14 mouse cellular contexts compared by ENCODE assay signal in the genomic region with DNA sequence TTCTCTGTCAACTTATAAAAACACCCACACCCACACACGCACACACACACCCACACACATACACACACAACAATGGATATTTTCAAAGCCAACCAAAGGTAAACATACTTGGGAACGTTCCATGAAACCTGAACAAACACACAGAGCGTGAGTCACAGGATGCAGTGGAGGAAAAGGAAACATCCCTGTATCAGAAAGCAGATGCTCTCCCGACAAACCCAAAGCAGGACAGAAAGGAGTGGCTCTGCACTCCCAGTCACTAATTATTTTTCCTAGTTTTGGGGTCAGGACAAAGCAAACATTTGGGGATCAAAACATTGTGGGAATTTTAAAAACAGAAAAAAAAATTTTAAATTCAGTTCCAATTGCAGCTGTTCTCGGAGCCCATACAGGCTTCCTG. TPM values are rescaled to one million over a fixed set of nuclear protein-coding genes. Genes with fewer than 3 reads are reported as not detected.
DNase-seq lines count a peak whose midpoint lies in the region; ATAC-seq and TF ChIP-seq lines count a peak whose summit lies in the region.
"Had no signal": no experiment of that assay in that cellular context is flagged by ENCODE, and none has a peak within 500 bp of the region (broad histone marks: within the 10 kb centered on the region; RNA-seq: fewer than 3 reads in every experiment).

No protein-coding gene starts in this region.

- H3K4me3 ChIP-seq in embryonic facial prominence, embryonic 12.5 days: no peak overlapping the region
- no peak overlapping the region for H3K4me3 ChIP-seq in embryonic facial prominence, embryonic 10.5 days
- H3K4me3 ChIP-seq in kidney, embryonic 14.5 days (ENCODE audit: low read length): no peak overlapping the region
- H3K4me3 ChIP-seq in midbrain, embryonic 11.5 days (ENCODE audit: low read depth, low read length): no peak overlapping the region
- H3K4me3 ChIP-seq in midbrain, embryonic 16.5 days (ENCODE audit: low read depth, low read length): no peak overlapping the region
- no peak overlapping the region for H3K4me3 ChIP-seq in stomach, postnatal 0 days (ENCODE audit: low read depth, low read length)
- H3K4me3 ChIP-seq: limb, embryonic 12.5 days; midbrain, embryonic 12.5 days; neural tube, embryonic 12.5 days had no signal

- H3K4me1 ChIP-seq in embryonic facial prominence, embryonic 12.5 days: no peaks in the 10 kb centered on the region
- no peaks in the 10 kb centered on the region for H3K4me1 ChIP-seq in embryonic facial prominence, embryonic 10.5 days
- no peaks in the 10 kb centered on the region for H3K4me1 ChIP-seq in kidney, embryonic 14.5 days (ENCODE audit: control insufficient read depth, insufficient read depth, low read length)
- no peaks in the 10 kb centered on the region for H3K4me1 ChIP-seq in midbrain, embryonic 11.5 days (ENCODE audit: control insufficient read depth, insufficient read depth, low read length)
- H3K4me1 ChIP-seq in midbrain, embryonic 16.5 days (ENCODE audit: control insufficient read depth, insufficient read depth, low read length): no peaks in the 10 kb centered on the region
- no peaks in the 10 kb centered on the region for H3K4me1 ChIP-seq in stomach, postnatal 0 days (replicated peaks; ENCODE audit: control insufficient read depth, insufficient read depth)
- H3K4me1 ChIP-seq: limb, embryonic 12.5 days; neural tube, embryonic 12.5 days had no signal

- no peaks in the 10 kb centered on the region for H3K9me3 ChIP-seq in embryonic facial prominence, embryonic 12.5 days
- no peaks in the 10 kb centered on the region for H3K9me3 ChIP-seq in embryonic facial prominence, embryonic 10.5 days
- no peaks in the 10 kb centered on the region for H3K9me3 ChIP-seq in kidney, embryonic 14.5 days (ENCODE audit: control insufficient read depth, low read length)
- no peaks in the 10 kb centered on the region for H3K9me3 ChIP-seq in midbrain, embryonic 11.5 days (ENCODE audit: control insufficient read depth, low read length)
- no peaks in the 10 kb centered on the region for H3K9me3 ChIP-seq in midbrain, embryonic 16.5 days (replicated peaks; ENCODE audit: control insufficient read depth, low read length, poor library complexity, severe bottlenecking)
- H3K9me3 ChIP-seq in stomach, postnatal 0 days (ENCODE audit: control insufficient read depth, low read length): no peaks in the 10 kb centered on the region
- H3K9me3 ChIP-seq: limb, embryonic 12.5 days; midbrain, embryonic 12.5 days; neural tube, embryonic 12.5 days had no signal

- H3K9ac ChIP-seq in embryonic facial prominence, embryonic 12.5 days: no peak overlapping the region
- H3K9ac ChIP-seq in kidney, embryonic 14.5 days (ENCODE audit: low read depth, low read length): no peak overlapping the region
- H3K9ac ChIP-seq in midbrain, embryonic 11.5 days (ENCODE audit: low read length): no peak overlapping the region
- H3K9ac ChIP-seq in midbrain, embryonic 16.5 days (ENCODE audit: low read depth, low read length): no peak overlapping the region
- no peak overlapping the region for H3K9ac ChIP-seq in stomach, postnatal 0 days (ENCODE audit: low read length)
- H3K9ac ChIP-seq: limb, embryonic 12.5 days; liver, postnatal 0 days; midbrain, embryonic 12.5 days; neural tube, embryonic 12.5 days had no signal

- no peak for TF ChIP-seq EP300 in stomach, postnatal 0 days (optimal IDR thresholded peaks at IDR 0.05)

- WGBS in embryonic facial prominence, embryonic 12.5 days: 61% methylated on average over 5 of the region's 5 CpGs
- WGBS in embryonic facial prominence, embryonic 10.5 days: 70% methylated on average over 5 of the region's 5 CpGs
- 52% methylated on average over 5 of the region's 5 CpGs for WGBS in kidney, embryonic 14.5 days
- 76% methylated on average over 5 of the region's 5 CpGs for WGBS in midbrain, embryonic 11.5 days
- 82% methylated on average over 5 of the region's 5 CpGs for WGBS in midbrain, embryonic 16.5 days
- WGBS in stomach, postnatal 0 days: 56% methylated on average over 5 of the region's 5 CpGs

- peaks cover 66% of the 10 kb centered on the region for H3K36me3 ChIP-seq in embryonic facial prominence, embryonic 12.5 days
- H3K36me3 ChIP-seq in embryonic facial prominence, embryonic 10.5 days (replicated peaks): peaks cover 86% of the 10 kb centered on the region
- peaks cover 83% of the 10 kb centered on the region for H3K36me3 ChIP-seq in kidney, embryonic 14.5 days (ENCODE audit: control insufficient read depth, insufficient read depth, low read length)
- H3K36me3 ChIP-seq in midbrain, embryonic 11.5 days (ENCODE audit: control insufficient read depth, insufficient read depth, low read length): peaks cover 6% of the 10 kb centered on the region
- H3K36me3 ChIP-seq in midbrain, embryonic 16.5 days (ENCODE audit: control insufficient read depth, insufficient read depth, low read length): peaks cover 21% of the 10 kb centered on the region
- H3K36me3 ChIP-seq in stomach, postnatal 0 days (ENCODE audit: control insufficient read depth, insufficient read depth, low read length): peaks cover 41% of the 10 kb centered on the region

- ATAC-seq in embryonic facial prominence, embryonic 12.5 days (ENCODE audit: insufficient number of reproducible peaks, insufficient read depth, low FRiP score, low TSS enrichment): no peak
- ATAC-seq in kidney, embryonic 14.5 days (ENCODE audit: low FRiP score, low TSS enrichment): no peak
- ATAC-seq in midbrain, embryonic 11.5 days (ENCODE audit: low FRiP score): no peak
- no peak for ATAC-seq in midbrain, embryonic 16.5 days
- ATAC-seq in stomach, postnatal 0 days (ENCODE audit: low FRiP score, low TSS enrichment): peak; percentile 84
- no peak for ATAC-seq in monocyte, adult 5-6 weeks (replicated peaks; ENCODE audit: insufficient number of reproducible peaks, low FRiP score, low TSS enrichment, poor library complexity, severe bottlenecking)
- ATAC-seq: liver, postnatal 0 days had no signal

- DNase-seq in embryonic facial prominence, embryonic 10.5 days (ENCODE audit: low spot score): no peak
- DNase-seq in kidney, adult 11 months: no peak
- peak; percentile 28 for DNase-seq in midbrain, embryonic 11.5 days (ENCODE audit: low spot score, missing footprints)
- peak; percentile 40 for DNase-seq in stomach, postnatal 0 days (ENCODE audit: low spot score)
- DNase-seq: adrenal gland, adult 2 months; liver, postnatal 0 days; retina, postnatal 1 day had no signal

- H3K27ac ChIP-seq in embryonic facial prominence, embryonic 12.5 days: 0 out of 2 replicates have a peak overlapping the region, but pooled peaks have one; percentile 11
- no peak overlapping the region for H3K27ac ChIP-seq in embryonic facial prominence, embryonic 10.5 days (replicated peaks)
- H3K27ac ChIP-seq in kidney, embryonic 14.5 days (ENCODE audit: low read depth, low read length): 0 out of 2 replicates have a peak overlapping the region, but pooled peaks have one; percentile 7
- H3K27ac ChIP-seq in midbrain, embryonic 11.5 days (ENCODE audit: low read depth, low read length): no peak overlapping the region
- no peak overlapping the region for H3K27ac ChIP-seq in midbrain, embryonic 16.5 days (ENCODE audit: low read length)
- no peak overlapping the region for H3K27ac ChIP-seq in stomach, postnatal 0 days (replicated peaks)
- H3K27ac ChIP-seq: limb, embryonic 12.5 days; midbrain, embryonic 12.5 days; neural tube, embryonic 12.5 days had no signal

- no peaks in the 10 kb centered on the region for H3K27me3 ChIP-seq in embryonic facial prominence, embryonic 12.5 days
- no peaks in the 10 kb centered on the region for H3K27me3 ChIP-seq in embryonic facial prominence, embryonic 10.5 days (replicated peaks; ENCODE audit: low read depth, poor library complexity, severe bottlenecking)
- no peaks in the 10 kb centered on the region for H3K27me3 ChIP-seq in kidney, embryonic 14.5 days (ENCODE audit: control insufficient read depth, insufficient read depth, low read length)
- no peaks in the 10 kb centered on the region for H3K27me3 ChIP-seq in midbrain, embryonic 11.5 days (ENCODE audit: control insufficient read depth, insufficient read depth, low read length)
- H3K27me3 ChIP-seq in midbrain, embryonic 16.5 days (ENCODE audit: control insufficient read depth, insufficient read depth, low read depth, low read length): no peaks in the 10 kb centered on the region
- no peaks in the 10 kb centered on the region for H3K27me3 ChIP-seq in stomach, postnatal 0 days (ENCODE audit: control insufficient read depth, insufficient read depth, low read length)
- H3K27me3 ChIP-seq: limb, embryonic 12.5 days; midbrain, embryonic 12.5 days; neural tube, embryonic 12.5 days had no signal

- H3K4me2 ChIP-seq in embryonic facial prominence, embryonic 12.5 days (replicated peaks): no peak overlapping the region
- no peak overlapping the region for H3K4me2 ChIP-seq in kidney, embryonic 14.5 days (replicated peaks; ENCODE audit: low read depth, low read length)
- no peak overlapping the region for H3K4me2 ChIP-seq in midbrain, embryonic 11.5 days
- H3K4me2 ChIP-seq in midbrain, embryonic 16.5 days (ENCODE audit: low read length): no peak overlapping the region
- no peak overlapping the region for H3K4me2 ChIP-seq in stomach, postnatal 0 days (replicated peaks; ENCODE audit: low read depth)
- H3K4me2 ChIP-seq: limb, embryonic 12.5 days; midbrain, embryonic 12.5 days; neural tube, embryonic 12.5 days had no signal

- no peak for TF ChIP-seq CTCF in stomach, postnatal 0 days (IDR thresholded peaks at IDR 0.05; ENCODE audit: low read depth)

RNA-seq across cellular contexts. Expression of a gene that starts 38.1 kb away (rescaled TPM):
- polyA plus RNA-seq in embryonic facial prominence, embryonic 12.5 days (2016; fragmentation: Nextera tagmentation; extraction: Ambion mirVana): 6.8 and 8.3 TPM in 2 replicates
- 6.2 and 6.6 TPM in 2 replicates for polyA plus RNA-seq in embryonic facial prominence, embryonic 10.5 days (2016; fragmentation: Nextera tagmentation; extraction: Ambion mirVana)
- polyA plus RNA-seq in kidney, embryonic 14.5 days (2014; fragmentation: Nextera tagmentation; extraction: Ambion mirVana): 24.5 and 44.2 TPM in 2 replicates
- 0.25 and 0.51 TPM in 2 replicates for polyA plus RNA-seq in midbrain, embryonic 11.5 days (2014; fragmentation: Nextera tagmentation; extraction: Ambion mirVana)
- polyA plus RNA-seq in midbrain, embryonic 16.5 days (2015; fragmentation: Nextera tagmentation; extraction: Ambion mirVana): 2.4 and 2.9 TPM in 2 replicates
- 17.6 and 18.2 TPM in 2 replicates for polyA plus RNA-seq in stomach, postnatal 0 days (2015; fragmentation: Nextera tagmentation; extraction: Ambion mirVana)
- not detected in 3 replicates for total RNA-seq in monocyte, adult 5-6 weeks (2017)

Comparison
In these comparisons a context has a peak if more than half of its experiments do, and no peak if none do; other contexts are left out.
1. H3K27ac ChIP-seq: peak in embryonic facial prominence, embryonic 12.5 days (single experiment) and kidney, embryonic 14.5 days (single experiment); none in embryonic facial prominence, embryonic 10.5 days (single experiment), midbrain, embryonic 11.5 days (single experiment), midbrain, embryonic 16.5 days (single experiment) and stomach, postnatal 0 days (single experiment).
2. DNase-seq: peak in midbrain, embryonic 11.5 days (single experiment) and stomach, postnatal 0 days (single experiment); none in embryonic facial prominence, embryonic 10.5 days (single experiment) and kidney, adult 11 months (single experiment).